Mouse (Mus musculus): ENCODE measurements around the gene Trim26. TPM values are rescaled to one million over a fixed set of nuclear protein-coding genes. Genes with fewer than 3 reads are reported as not detected.
"Not testable (repeated sequence)": the region's sequence is repeated elsewhere in the genome, so short reads cannot be mapped to it uniquely, and the experiment has no call there.

Gene Trim26
- polyA plus RNA-seq, 1 experiment from 2014 or later: 53.7 TPM

DNA sequence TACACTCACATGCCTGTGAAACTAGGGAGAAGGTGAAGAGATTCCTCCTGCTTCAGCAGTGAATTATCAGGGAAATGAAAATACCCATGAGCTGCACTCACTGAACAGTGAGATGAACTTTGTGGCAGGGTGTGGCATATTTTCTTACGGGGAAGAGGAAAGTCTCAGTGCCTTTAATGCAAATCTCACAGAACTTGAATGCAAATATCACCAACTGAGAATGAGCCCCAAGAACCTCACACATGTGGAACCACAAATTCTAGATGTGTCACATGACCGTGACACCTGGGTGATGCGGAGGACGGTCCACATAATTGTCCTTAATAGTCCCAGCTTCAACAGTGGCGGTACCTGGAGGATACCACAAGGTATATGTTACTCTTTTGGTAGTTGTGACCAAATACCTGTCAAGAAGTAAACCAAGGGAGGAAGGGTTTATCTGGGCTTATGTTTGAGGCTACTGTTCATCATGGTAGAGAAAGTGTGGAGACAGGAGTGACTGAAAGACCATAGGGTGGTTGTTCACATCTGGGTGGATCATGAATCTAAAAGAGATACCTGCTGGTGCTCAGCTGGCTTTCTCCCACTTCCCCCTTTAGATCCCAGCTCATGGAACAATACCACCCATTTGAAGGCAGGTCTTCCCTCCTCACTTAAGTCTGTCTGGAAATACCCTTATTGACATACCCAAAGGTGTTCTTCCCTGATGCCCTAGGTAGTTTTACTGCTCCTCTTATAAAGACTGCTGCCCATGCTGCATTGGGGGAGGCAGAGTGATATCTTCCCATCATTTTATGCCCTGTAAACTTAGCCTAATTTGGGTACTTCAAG is 53.4 kb downstream of the Trim26 start, which contains the start of gene Trim40:
Gene Trim40 (minus strand): TSS at position 51 of the 831 bp plus-strand sequence.
- 83% methylated on average over 5 of the region's 5 CpGs for WGBS
- H3K4me3 ChIP-seq: no peak within 1 kb of the TSS

DNA sequence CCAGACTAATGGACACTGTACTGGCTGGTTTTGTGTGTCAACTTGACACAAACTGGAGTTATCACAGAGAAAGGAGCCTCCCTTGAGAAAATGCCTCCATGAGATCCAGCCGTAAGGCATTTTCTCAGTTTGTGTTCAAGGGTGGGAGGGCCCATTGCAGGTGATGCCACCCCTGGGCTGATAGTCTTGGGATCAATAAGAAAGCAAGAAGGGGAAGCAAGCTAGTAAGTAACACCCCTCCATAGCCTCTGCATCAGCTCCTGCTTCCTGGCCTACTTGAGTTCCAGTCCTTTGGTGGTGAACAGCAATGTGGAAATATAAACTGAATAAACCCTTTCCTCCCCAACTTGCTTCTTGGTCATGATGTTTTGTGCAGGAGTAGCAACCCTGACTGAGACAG is 54.6 kb downstream of the Trim26 start:
- H3K4me1 ChIP-seq; H3K27me3 ChIP-seq; H3K4me3 ChIP-seq; H3K36me3 ChIP-seq; H3K9ac ChIP-seq; H3K4me2 ChIP-seq (replicated peaks); H3K9me3 ChIP-seq; H3K27ac ChIP-seq; ATAC-seq (ENCODE audit: low FRiP score, low read depth): not testable (repeated sequence)
- 89% methylated on average over 1 of the region's 1 CpGs for WGBS

More for the DNA sequence above, 53.4 kb downstream of the Trim26 start, which contains the start of gene Trim40:
- ATAC-seq (ENCODE audit: low FRiP score, low read depth): no peak
- Histone ChIP-seq H3K36me3 (no peaks in the 10 kb centered on the region), H3K4me1 (no peaks in the 10 kb centered on the region), H3K9me3 (no peaks in the 10 kb centered on the region), H3K9ac (no peak within 1 kb of the TSS), H3K4me2 (replicated peaks) (no peak within 1 kb of the TSS), H3K27ac (no peak within 1 kb of the TSS), H3K27me3 (0 out of 2 replicates have a peak, but pooled peaks cover 8% of the 10 kb centered on the region)

DNA sequence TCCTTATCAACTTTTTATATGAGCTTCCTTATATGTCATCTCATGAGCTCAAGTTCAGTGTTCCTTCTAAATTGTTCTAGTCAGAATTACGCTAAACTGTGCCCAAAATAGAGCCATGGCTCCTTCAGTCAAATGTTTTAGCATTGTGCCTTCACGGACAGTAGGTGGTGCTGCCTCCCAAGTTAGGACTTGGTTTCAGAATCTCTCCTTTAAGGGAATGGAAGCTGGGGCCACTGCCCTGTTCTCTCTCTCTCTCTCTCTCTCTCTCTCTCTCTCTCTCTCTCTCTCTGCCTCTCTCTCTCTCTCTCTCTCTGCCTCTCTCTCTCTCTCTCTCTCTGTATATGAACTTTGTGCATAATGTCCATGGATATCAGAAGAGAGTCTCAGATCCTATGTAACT is 55.4 kb downstream of the Trim26 start:
- Histone ChIP-seq H3K9me3 (no peaks in the 10 kb centered on the region), H3K27ac (no peak overlapping the region), H3K9ac (no peak overlapping the region), H3K27me3 (0 out of 2 replicates have a peak, but pooled peaks cover 8% of the 10 kb centered on the region), H3K4me3 (no peak overlapping the region), H3K4me1 (no peaks in the 10 kb centered on the region), H3K36me3 (no peaks in the 10 kb centered on the region), H3K4me2 (replicated peaks) (no peak overlapping the region)
- WGBS: 11% methylated on average over 2 of the region's 2 CpGs
- ATAC-seq (ENCODE audit: low FRiP score, low read depth): peak; percentile 57; the same call in 1 of the 2 replicates

DNA sequence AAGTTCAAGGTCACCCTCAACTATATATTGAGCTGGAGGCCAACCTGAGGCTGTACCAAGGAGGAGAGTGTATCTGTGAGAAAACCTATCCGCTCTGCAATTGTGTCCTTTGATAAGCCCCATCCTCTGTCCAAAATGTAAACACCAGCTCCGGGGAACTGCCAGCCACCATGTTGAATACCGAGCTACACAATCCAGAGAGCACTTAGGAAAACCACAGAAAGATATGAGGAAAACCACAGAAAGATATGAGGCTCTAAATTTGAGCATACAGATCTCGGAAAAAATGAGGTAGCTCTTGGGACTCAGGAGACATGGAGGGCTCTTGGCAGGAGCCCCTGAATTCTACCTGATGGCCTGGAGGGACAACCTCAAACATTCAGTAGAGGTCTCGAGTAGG is 56.5 kb downstream of the Trim26 start:
- Histone ChIP-seq H3K4me1 (no peaks in the 10 kb centered on the region), H3K9me3 (no peaks in the 10 kb centered on the region), H3K27ac (no peak overlapping the region), H3K9ac (no peak overlapping the region), H3K27me3 (0 out of 2 replicates have a peak, but pooled peaks cover 8% of the 10 kb centered on the region), H3K4me2 (replicated peaks) (no peak overlapping the region), H3K36me3 (no peaks in the 10 kb centered on the region), H3K4me3 (no peak overlapping the region)
- 71% methylated on average over 5 of the region's 5 CpGs for WGBS
- ATAC-seq (ENCODE audit: low FRiP score, low read depth): no peak

DNA sequence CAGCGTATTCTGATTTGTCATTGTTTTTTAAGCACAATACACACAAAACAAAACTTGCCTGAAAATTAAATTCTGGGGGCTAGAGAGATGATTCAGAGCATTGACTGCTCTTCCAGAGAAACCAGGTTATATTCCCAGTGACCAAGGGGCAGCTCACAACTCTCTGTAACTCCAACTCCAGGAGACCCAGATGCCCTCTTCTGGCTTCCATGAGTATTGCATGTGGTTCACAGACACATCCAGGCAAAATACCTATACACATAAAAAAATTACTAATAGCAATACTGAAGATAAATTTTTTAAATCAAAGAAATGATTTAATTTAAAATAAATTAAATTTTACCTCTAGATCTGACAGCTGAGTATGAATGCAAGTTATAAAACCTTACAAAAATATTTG is 59.6 kb downstream of the Trim26 start:
- Histone ChIP-seq H3K4me1 (no peaks in the 10 kb centered on the region), H3K9me3 (no peaks in the 10 kb centered on the region), H3K9ac (no peak overlapping the region), H3K4me3 (no peak overlapping the region), H3K36me3 (no peaks in the 10 kb centered on the region), H3K27ac (no peak overlapping the region), H3K27me3 (0 out of 2 replicates have a peak, but pooled peaks cover under 1% of the 10 kb centered on the region), H3K4me2 (replicated peaks) (no peak overlapping the region)
- ATAC-seq (ENCODE audit: low FRiP score, low read depth): no peak
- WGBS: 82% methylated on average over 1 of the region's 1 CpGs

DNA sequence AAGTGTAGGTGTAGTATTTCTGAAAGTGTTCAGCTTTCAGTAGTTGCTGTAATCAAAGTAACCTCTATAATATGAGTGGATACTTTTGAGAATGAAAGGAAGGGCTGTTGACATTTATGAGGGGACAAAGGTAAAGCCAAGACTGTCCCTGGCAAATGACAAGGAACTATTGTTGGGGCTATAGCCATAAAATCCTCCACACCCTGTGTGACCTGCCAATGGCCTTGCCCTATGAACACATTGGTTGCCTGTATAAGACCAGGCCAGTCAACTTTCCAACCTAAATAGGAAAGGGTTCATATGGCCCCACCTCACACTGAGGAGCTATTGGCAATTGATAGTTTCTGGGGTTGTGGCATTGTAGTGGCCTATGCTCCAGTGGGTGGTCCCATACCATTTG is 60.1 kb downstream of the Trim26 start:
- no peak overlapping the region for H3K4me3 ChIP-seq
- ATAC-seq (ENCODE audit: low FRiP score, low read depth): no peak

DNA sequence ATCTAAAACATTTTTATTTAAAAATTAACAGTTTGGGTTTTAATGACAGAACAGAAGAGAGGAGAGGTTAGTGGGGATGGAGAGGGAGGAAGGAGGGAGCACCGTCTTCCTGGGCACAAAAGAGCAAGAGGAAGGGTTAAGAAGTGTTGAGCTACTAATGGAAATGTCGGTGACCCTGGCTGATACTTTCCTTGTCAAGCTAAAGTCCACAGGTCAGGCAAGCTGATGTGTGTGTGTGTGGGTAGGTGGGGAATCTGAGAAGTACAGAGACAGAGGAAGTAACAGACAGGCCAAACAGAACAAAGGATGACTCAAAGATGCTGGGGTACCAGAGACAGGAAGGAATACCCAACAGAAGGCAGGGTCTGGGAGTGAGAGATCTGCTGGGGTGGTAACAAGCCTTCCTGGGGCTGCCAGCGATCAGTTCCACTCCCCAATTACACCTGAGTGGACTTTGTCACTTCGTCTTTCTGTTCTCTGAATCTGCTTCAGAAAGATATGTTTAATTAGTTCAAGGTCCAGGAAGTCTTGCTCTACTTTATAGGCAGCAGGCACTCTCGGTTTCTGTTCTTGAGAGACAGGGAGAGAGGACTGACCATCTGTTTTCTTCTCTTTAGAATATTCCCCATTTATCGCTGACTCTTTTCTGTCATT is 60.7 kb downstream of the Trim26 start, which contains the start of gene Trim31:
Gene Trim31 (plus strand): TSS at position 567 of the 654 bp plus-strand sequence.
- no peak within 1 kb of the TSS for H3K27ac ChIP-seq
- H3K4me1 ChIP-seq: no peaks in the 10 kb centered on the region
- H3K4me3 ChIP-seq: no peak within 1 kb of the TSS
- H3K27me3 ChIP-seq: no peaks in the 10 kb centered on the region
- H3K4me2 ChIP-seq (replicated peaks): no peak within 1 kb of the TSS
- no peak for ATAC-seq (ENCODE audit: low FRiP score, low read depth)
- no peak within 1 kb of the TSS for H3K9ac ChIP-seq
- no peaks in the 10 kb centered on the region for H3K36me3 ChIP-seq
- WGBS: 65% methylated on average over 6 of the region's 6 CpGs
- H3K9me3 ChIP-seq: no peaks in the 10 kb centered on the region

More for the DNA sequence above, 60.1 kb downstream of the Trim26 start:
- Histone ChIP-seq H3K4me1 (no peaks in the 10 kb centered on the region), H3K36me3 (no peaks in the 10 kb centered on the region), H3K27me3 (no peaks in the 10 kb centered on the region), H3K9ac (no peak overlapping the region), H3K9me3 (no peaks in the 10 kb centered on the region), H3K4me2 (replicated peaks) (no peak overlapping the region), H3K27ac (no peak overlapping the region)

DNA sequence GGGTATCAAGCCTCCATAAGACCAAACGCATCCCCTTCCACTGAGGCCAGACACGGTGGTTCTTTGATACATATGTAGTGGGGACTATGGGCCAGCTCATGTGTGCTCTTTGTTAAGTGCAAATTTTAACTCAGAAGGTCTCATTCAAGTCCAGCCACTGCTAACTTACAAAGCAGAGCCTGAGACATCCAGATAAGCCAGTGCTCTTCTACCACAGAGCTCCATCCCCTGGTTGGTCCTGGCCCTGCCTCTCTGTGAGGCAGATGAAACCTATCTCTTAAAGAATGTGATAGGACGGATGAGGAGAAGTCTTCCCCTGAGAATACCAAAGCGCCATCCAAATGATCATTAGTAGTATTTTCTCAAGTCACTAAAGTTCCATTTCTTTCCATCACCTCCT is 62.4 kb downstream of the Trim26 start:
- ATAC-seq (ENCODE audit: low FRiP score, low read depth): no peak
- Histone ChIP-seq H3K9ac (no peak overlapping the region), H3K27ac (no peak overlapping the region), H3K4me3 (no peak overlapping the region), H3K36me3 (no peaks in the 10 kb centered on the region), H3K4me2 (replicated peaks) (no peak overlapping the region), H3K4me1 (no peaks in the 10 kb centered on the region), H3K9me3 (no peaks in the 10 kb centered on the region), H3K27me3 (no peaks in the 10 kb centered on the region)
- WGBS: 84% methylated on average over 4 of the region's 4 CpGs

DNA sequence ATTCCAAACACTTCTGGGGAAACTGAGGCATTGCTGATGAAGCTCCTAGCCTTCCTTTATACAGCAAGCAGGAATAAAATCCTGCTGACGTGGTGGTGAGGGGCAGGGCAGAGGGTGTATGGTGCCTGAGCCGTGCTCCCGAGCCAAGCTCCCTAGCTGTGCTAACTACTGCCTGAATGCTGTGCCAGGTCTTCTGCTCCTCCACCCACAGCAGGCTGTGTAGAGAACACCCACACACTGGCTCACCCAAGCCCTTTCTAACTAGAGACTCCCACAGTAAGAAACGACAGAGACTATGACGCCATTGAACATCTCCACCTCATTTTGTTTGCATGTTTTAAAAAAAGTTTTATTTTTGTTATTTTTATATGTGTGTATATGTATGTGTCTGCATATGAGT is 63.1 kb downstream of the Trim26 start:
- Histone ChIP-seq H3K9me3 (no peaks in the 10 kb centered on the region), H3K4me1 (no peaks in the 10 kb centered on the region), H3K27ac (no peak overlapping the region), H3K36me3 (no peaks in the 10 kb centered on the region), H3K9ac (no peak overlapping the region), H3K4me2 (replicated peaks) (no peak overlapping the region), H3K4me3 (no peak overlapping the region), H3K27me3 (no peaks in the 10 kb centered on the region)
- no peak; the same call in 1 of the 2 replicates for ATAC-seq (ENCODE audit: low FRiP score, low read depth)
- WGBS: 77% methylated on average over 5 of the region's 5 CpGs

DNA sequence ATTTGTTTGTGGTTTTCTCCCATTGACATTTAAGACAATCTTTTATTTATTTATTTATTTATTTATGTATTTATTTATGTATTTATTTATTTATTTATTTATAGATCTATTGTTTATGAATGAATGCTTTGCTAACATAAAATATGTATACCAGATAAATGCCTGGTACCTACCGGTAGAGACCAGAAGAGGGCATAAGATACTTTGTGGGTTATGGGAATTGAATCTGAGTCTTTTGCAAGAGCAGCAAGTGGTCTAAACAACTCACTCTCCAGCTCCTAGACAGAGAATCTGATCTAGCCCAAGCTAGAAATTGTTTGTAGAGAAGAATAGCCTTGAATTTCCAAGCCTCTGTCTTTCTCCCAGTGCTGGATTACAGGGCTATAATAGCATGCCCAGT is 63.8 kb downstream of the Trim26 start:
- Histone ChIP-seq H3K4me2 (replicated peaks) (no peak overlapping the region), H3K9ac (no peak overlapping the region), H3K36me3 (no peaks in the 10 kb centered on the region), H3K27me3 (no peaks in the 10 kb centered on the region), H3K9me3 (no peaks in the 10 kb centered on the region), H3K27ac (no peak overlapping the region), H3K4me3 (no peak overlapping the region), H3K4me1 (no peaks in the 10 kb centered on the region)
- 41% methylated on average over 1 of the region's 1 CpGs for WGBS
- ATAC-seq (ENCODE audit: low FRiP score, low read depth): no peak

DNA sequence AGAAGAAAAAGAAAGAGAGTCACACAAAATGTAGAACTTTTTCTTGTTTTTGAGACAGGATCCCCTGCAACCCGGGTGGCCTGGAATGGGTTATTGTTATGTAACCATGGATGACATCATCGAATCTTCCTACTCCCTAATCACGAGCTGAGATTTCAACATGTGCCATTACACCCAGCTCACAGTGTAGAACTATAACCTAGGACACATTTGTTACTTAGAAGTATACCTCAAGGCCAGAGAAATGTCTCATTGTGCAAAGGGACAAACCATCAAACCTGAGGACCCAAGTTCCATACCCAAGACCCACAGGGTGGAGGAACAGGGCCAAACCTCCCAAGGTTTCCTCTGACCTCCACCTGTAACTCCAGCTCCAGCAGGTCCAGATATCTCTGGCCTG is 66.7 kb downstream of the Trim26 start:
- Histone ChIP-seq H3K9ac (no peak overlapping the region), H3K27ac (no peak overlapping the region), H3K36me3 (no peaks in the 10 kb centered on the region), H3K4me1 (0 out of 2 replicates have a peak, but pooled peaks cover 3% of the 10 kb centered on the region), H3K4me3 (no peak overlapping the region), H3K4me2 (replicated peaks) (no peak overlapping the region), H3K9me3 (no peaks in the 10 kb centered on the region), H3K27me3 (no peaks in the 10 kb centered on the region)
- WGBS: 74% methylated on average over 3 of the region's 3 CpGs
- ATAC-seq (ENCODE audit: low FRiP score, low read depth): no peak

DNA sequence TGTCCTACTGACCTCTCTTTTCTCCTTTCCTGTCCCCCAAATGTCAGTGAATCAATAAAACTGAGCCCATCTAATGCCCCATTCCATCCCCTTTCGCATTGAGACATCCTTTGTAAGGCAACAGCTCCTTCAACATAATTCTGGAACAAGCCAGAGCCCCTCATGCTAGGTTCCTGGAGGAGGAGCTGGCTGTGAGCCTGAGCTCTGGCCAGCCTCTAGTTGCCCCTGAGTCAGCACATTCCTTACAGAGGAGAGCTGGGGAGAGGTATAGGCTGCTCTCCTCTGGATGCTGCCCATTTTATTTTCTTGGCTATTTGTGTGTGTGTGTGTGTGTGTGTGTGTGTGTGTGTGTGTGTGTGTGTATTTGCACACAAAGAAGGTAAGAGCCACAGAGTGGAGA is 71.3 kb downstream of the Trim26 start:
- Histone ChIP-seq H3K27ac (no peak overlapping the region), H3K36me3 (no peaks in the 10 kb centered on the region), H3K9me3 (no peaks in the 10 kb centered on the region), H3K4me3 (no peak overlapping the region), H3K4me1 (0 out of 2 replicates have a peak, but pooled peaks cover 3% of the 10 kb centered on the region), H3K27me3 (no peaks in the 10 kb centered on the region; the same call in 1 of the 2 replicates), H3K4me2 (replicated peaks) (no peak overlapping the region), H3K9ac (no peak overlapping the region)
- peak; percentile 82; the same call in 1 of the 2 replicates for ATAC-seq (ENCODE audit: low FRiP score, low read depth)
- 57% methylated on average over 1 of the region's 1 CpGs for WGBS

Measured in limb, embryonic 13.5 days (tissue).